Mouse (Mus musculus) myocyte (in vitro differentiated cells): ENCODE measurements around the gene OR5BS1P.

ENCODE experiments used
- E2F4 ChIP-seq: IDR thresholded peaks from one replicate; pipeline ENCODE4 v1.6.1; 2011; ENCODE audit warnings: mild to moderate bottlenecking, control low read depth, moderate library complexity; ENCODE audit not compliant: insufficient read depth
- MAX ChIP-seq: IDR thresholded peaks from one replicate; pipeline ENCODE4 v1.6.1; 2011; ENCODE audit warnings: low read depth, mild to moderate bottlenecking, control low read depth
- MYOG ChIP-seq, 3 experiments: IDR thresholded peaks; one replicate each; pipeline ENCODE4 v1.6.1; 2011; ENCODE audit warnings: control low read depth in 2 of 3, low read depth in 2 of 3, mild to moderate bottlenecking in 2 of 3; ENCODE audit not compliant: insufficient read length in 2 of 3, control insufficient read depth in 1 of 3, insufficient read depth in 1 of 3
- POLR2A ChIP-seq: IDR thresholded peaks from one replicate; pipeline ENCODE4 v1.6.1; 2011; ENCODE audit warnings: low read depth, mild to moderate bottlenecking, control low read depth, moderate library complexity; ENCODE audit not compliant: insufficient read length
- TCF12 ChIP-seq: IDR thresholded peaks from one replicate; pipeline ENCODE4 v1.6.1; 2011; ENCODE audit warnings: mild to moderate bottlenecking, control low read depth; ENCODE audit not compliant: poor library complexity, insufficient read depth, severe bottlenecking
- USF1 ChIP-seq: IDR thresholded peaks from one replicate; pipeline ENCODE4 v1.6.1; 2011; ENCODE audit warnings: low read depth, mild to moderate bottlenecking, control low read depth, moderate library complexity

GRCm38 (mm10) chr15:98452288-98452687 is 17.4 kb upstream of the OR5BS1P start, which contains the start of gene Olfr281:
- TF ChIP-seq POLR2A, result no peak
- TF ChIP-seq USF1, result no peak
- no peak for TF ChIP-seq E2F4
- no peak for TF ChIP-seq TCF12
- TF ChIP-seq MAX, result no peak
- no peak for TF ChIP-seq MYOG (IDR thresholded peaks at IDR 0.05; ENCODE audit: control insufficient read depth in 1 of 3, insufficient read depth in 1 of 3, insufficient read length in 2 of 3, low read depth in 2 of 3)
